Mouse (Mus musculus) liver, embryonic 16.5 days (tissue): ENCODE data around the gene Cacng2. TPM values are rescaled to one million over a fixed set of nuclear protein-coding genes. Genes with fewer than 3 reads are reported as not detected.

Experiments
- ATAC-seq: fragments of 200-750 bp; cut with Nextera tagmentation; 2 replicates; pipeline ENCODE4 v1.8.0; 2017; ENCODE audit warnings: low read depth, mild to moderate bottlenecking, moderate number of reproducible peaks, moderate library complexity
- H3K27ac ChIP-seq: fragments of 300-500 bp; sonication (generic); 2 replicates; pipeline ENCODE4 v1.5.1; 2014; ENCODE audit warnings: mild to moderate bottlenecking, low read length
- H3K27me3 ChIP-seq: fragments of 300-500 bp; sonication (generic); 2 replicates; pipeline ENCODE4 v1.6.1; 2014; ENCODE audit warnings: low read depth, low read length, mixed read lengths; ENCODE audit not compliant: control insufficient read depth, insufficient read depth
- H3K36me3 ChIP-seq: fragments of 300-500 bp; sonication (generic); 2 replicates; pipeline ENCODE4 v1.6.1; 2014; ENCODE audit warnings: mild to moderate bottlenecking; ENCODE audit not compliant: control insufficient read depth, insufficient read depth
- H3K4me1 ChIP-seq: fragments of 300-500 bp; sonication (generic); 2 replicates; pipeline ENCODE4 v1.6.1; 2014; ENCODE audit warnings: low read depth, low read length, mixed read lengths; ENCODE audit not compliant: control insufficient read depth
- H3K4me2 ChIP-seq: fragments of 300-500 bp; sonication (generic); 2 replicates; pipeline ENCODE4 v1.6.1; 2014; ENCODE audit warnings: low read depth, low read length, mixed read lengths
- H3K4me3 ChIP-seq: fragments of 300-500 bp; sonication (generic); 2 replicates; pipeline ENCODE4 v1.5.1; 2014; ENCODE audit warnings: low read depth, mild to moderate bottlenecking, low read length
- H3K9ac ChIP-seq: fragments of 300-500 bp; sonication (generic); 2 replicates; pipeline ENCODE4 v1.6.1; 2014; ENCODE audit warnings: low read depth, low read length
- H3K9me3 ChIP-seq: fragments of 300-500 bp; sonication (generic); replicated peaks from 2 replicates; pipeline ENCODE4 v1.6.1; 2016; ENCODE audit warnings: low read length; ENCODE audit not compliant: control insufficient read depth
- WGBS: fragments of 180-500 bp; shearing (Covaris S2); extraction: QIAGEN DNeasy Blood & Tissue Kit; methylation state at CpG from one replicate; pipeline ENCODE4 v1.1.7; 2014; ENCODE audit not compliant: insufficient replicate concordance; 5-methylcytosine and 5-hydroxymethylcytosine counted together
- polyA plus RNA-seq: library from polyadenylated mRNA; unstranded; fragments of >200 nt; fragmentation: Nextera tagmentation; extraction: Ambion mirVana; gene quantifications from 2 replicates; pipeline ENCODE4 v1.2.1, GENCODE M21; 2015

Gene Cacng2
- polyA plus RNA-seq, 1 experiment from 2014 or later: not detected

GRCm38 (mm10) chr15:77974165-77974841 lies 145.5 kb downstream of the Cacng2 start:
- Histone ChIP-seq H3K4me2 (peak overlapping the region; percentile 63), H3K27me3 (no peaks in the 10 kb centered on the region), H3K36me3 (no peaks in the 10 kb centered on the region), H3K9me3 (no peaks in the 10 kb centered on the region), H3K4me3 (peak overlapping the region; percentile 40), H3K9ac (peak overlapping the region; percentile 48), H3K4me1 (peaks cover 53% of the 10 kb centered on the region), H3K27ac (peak overlapping the region; percentile 94)
- peak; percentile 82 for ATAC-seq
- 25% methylated on average over 6 of the region's 6 CpGs for WGBS

GRCm38 (mm10) chr15:77970470-77971292 lies 149.1 kb downstream of the Cacng2 start, which contains the start of gene Eif3d:
Gene Eif3d (minus strand): TSS chr15:77970813.
- Histone ChIP-seq H3K4me1 (peaks cover 63% of the 10 kb centered on the region), H3K9me3 (no peaks in the 10 kb centered on the region)
- WGBS: 0% methylated on average over 72 of the region's 72 CpGs

GRCm38 (mm10) chr15:77969940-77970469 lies 149.8 kb downstream of the Cacng2 start:
- no peak for ATAC-seq
- Histone ChIP-seq H3K4me2 (peak overlapping the region; percentile 78), H3K36me3 (peaks cover 36% of the 10 kb centered on the region), H3K27me3 (no peaks in the 10 kb centered on the region), H3K4me1 (peaks cover 68% of the 10 kb centered on the region), H3K9ac (peak overlapping the region; percentile 87), H3K27ac (peak overlapping the region; percentile 97), H3K9me3 (no peaks in the 10 kb centered on the region), H3K4me3 (peak overlapping the region; percentile 87)
- under 1% methylated on average over 15 of the region's 15 CpGs for WGBS

More at GRCm38 (mm10) chr15:77970470-77971292, 149.1 kb downstream of the Cacng2 start, which contains the start of gene Eif3d:
- H3K9ac ChIP-seq: peak within 1 kb of the TSS; percentile 87
- H3K27ac ChIP-seq: peak within 1 kb of the TSS; percentile 97
- peak; percentile 77 for ATAC-seq
- peaks cover 30% of the 10 kb centered on the region for H3K36me3 ChIP-seq
- no peaks in the 10 kb centered on the region for H3K27me3 ChIP-seq
- peak within 1 kb of the TSS; percentile 87 for H3K4me3 ChIP-seq
- H3K4me2 ChIP-seq: peak within 1 kb of the TSS; percentile 78

- Histone ChIP-seq H3K36me3 (peaks cover 85% of the 10 kb centered on the region), H3K27ac (peak overlapping the region; percentile 92), H3K4me3 (no peak overlapping the region), H3K4me2 (peak overlapping the region; percentile 32), H3K4me1 (peaks cover 44% of the 10 kb centered on the region), H3K9ac (no peak overlapping the region; the same call in 1 of the 2 replicates), H3K27me3 (no peaks in the 10 kb centered on the region), H3K9me3 (no peaks in the 10 kb centered on the region)
- WGBS: 40% methylated on average over 9 of the region's 9 CpGs
- ATAC-seq: peak; percentile 92
Observed at GRCm38 (mm10) chr15:77965117-77965528, 154.7 kb downstream of the Cacng2 start.

- no peak for ATAC-seq
- no peak overlapping the region for H3K4me2 ChIP-seq
- H3K27ac ChIP-seq: no peak overlapping the region
- 93% methylated on average over 5 of the region's 5 CpGs for WGBS
- H3K4me3 ChIP-seq: no peak overlapping the region
- peaks cover 91% of the 10 kb centered on the region for H3K36me3 ChIP-seq
- H3K27me3 ChIP-seq: no peaks in the 10 kb centered on the region
- H3K9ac ChIP-seq: no peak overlapping the region
- peaks cover 29% of the 10 kb centered on the region for H3K4me1 ChIP-seq
- H3K9me3 ChIP-seq: no peaks in the 10 kb centered on the region
Observed at GRCm38 (mm10) chr15:77962447-77962846, 157.4 kb downstream of the Cacng2 start.

- Histone ChIP-seq H3K4me2 (no peak overlapping the region), H3K27ac (no peak overlapping the region), H3K9ac (no peak overlapping the region), H3K36me3 (peaks cover 73% of the 10 kb centered on the region), H3K27me3 (peaks cover 10% of the 10 kb centered on the region), H3K9me3 (no peaks in the 10 kb centered on the region), H3K4me3 (no peak overlapping the region), H3K4me1 (peaks cover 33% of the 10 kb centered on the region)
- 81% methylated on average over 6 of the region's 6 CpGs for WGBS
- no peak for ATAC-seq
Observed at GRCm38 (mm10) chr15:77960693-77961092, 159.1 kb downstream of the Cacng2 start.

- Histone ChIP-seq H3K9me3 (no peaks in the 10 kb centered on the region), H3K4me1 (peaks cover 20% of the 10 kb centered on the region), H3K9ac (no peak overlapping the region), H3K4me3 (no peak overlapping the region), H3K36me3 (peaks cover 47% of the 10 kb centered on the region), H3K27me3 (peaks cover 21% of the 10 kb centered on the region), H3K4me2 (no peak overlapping the region), H3K27ac (no peak overlapping the region)
- no peak for ATAC-seq
- WGBS: 50% methylated on average over 3 of the region's 3 CpGs
Observed at GRCm38 (mm10) chr15:77958071-77958470, 161.8 kb downstream of the Cacng2 start.

GRCm38 (mm10) chr15:77957625-77958024 lies 162.2 kb downstream of the Cacng2 start:
- Histone ChIP-seq H3K27ac (no peak overlapping the region), H3K9me3 (no peaks in the 10 kb centered on the region), H3K27me3 (peaks cover 21% of the 10 kb centered on the region), H3K4me2 (no peak overlapping the region), H3K4me3 (no peak overlapping the region), H3K36me3 (peaks cover 43% of the 10 kb centered on the region), H3K4me1 (peaks cover 20% of the 10 kb centered on the region), H3K9ac (no peak overlapping the region)
- WGBS: 48% methylated on average over 5 of the region's 5 CpGs
- no peak for ATAC-seq
